Mouse (Mus musculus) E14TG2a.4 (cell line): ENCODE results near the gene Nos2.
"Not testable (repeated sequence)": the region's sequence is repeated elsewhere in the genome, so short reads cannot be mapped to it uniquely, and the experiment has no call there.

Experiments used
- H3K27me3 ChIP-seq: 2 replicates; pipeline ENCODE4 v1.6.1; 2014; ENCODE audit warnings: low read length, control low read depth; ENCODE audit not compliant: insufficient read depth
- H3K36me3 ChIP-seq: 2 replicates; pipeline ENCODE4 v1.6.1; 2014; ENCODE audit warnings: low read length, control low read depth; ENCODE audit not compliant: insufficient read depth
- H3K4me1 ChIP-seq: replicated peaks from 2 replicates; pipeline ENCODE4 v1.6.1; 2014; ENCODE audit warnings: low read depth, low read length, control low read depth
- H3K4me3 ChIP-seq: replicated peaks from 2 replicates; pipeline ENCODE4 v1.5.1; 2014; ENCODE audit warnings: mild to moderate bottlenecking, low read length
- H3K9me3 ChIP-seq: 2 replicates; pipeline ENCODE4 v1.6.1; 2014; ENCODE audit warnings: low read length, control low read depth
- CTCF ChIP-seq: conservative IDR thresholded peaks from 2 replicates; pipeline ENCODE4 v1.5.1; 2014; ENCODE audit warnings: low read length
- NANOG ChIP-seq: IDR thresholded peaks from 2 replicates; pipeline ENCODE4 v1.6.1; 2014; ENCODE audit warnings: borderline replicate concordance, low read length, mixed read lengths
- POU5F1 ChIP-seq: IDR thresholded peaks from 2 replicates; pipeline ENCODE4 v1.6.1; 2014; ENCODE audit warnings: low read length, borderline replicate concordance

The Nos2 gene

DNA sequence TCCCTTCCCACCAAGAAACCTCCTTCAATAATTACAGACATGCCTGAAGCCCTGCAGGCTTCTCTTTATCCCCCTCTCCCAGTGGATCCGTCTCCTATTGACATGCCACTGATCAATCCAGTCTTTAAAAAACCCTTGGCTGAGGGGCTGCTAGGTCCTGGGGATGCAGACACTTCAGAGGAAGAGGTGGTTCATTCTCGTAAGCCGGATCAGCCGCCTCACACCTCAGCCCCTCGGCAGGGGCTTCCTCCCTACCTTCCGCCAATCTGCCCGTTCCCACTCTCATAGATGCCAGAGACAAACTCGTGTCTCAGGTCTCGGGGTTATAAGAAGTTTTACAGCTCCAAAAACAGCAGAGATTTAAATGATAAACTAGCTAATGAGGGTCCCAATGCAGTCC is 69.5 kb downstream of the Nos2 start:
- peaks cover 6% of the 10 kb centered on the region for H3K36me3 ChIP-seq
- H3K4me3 ChIP-seq: no peak overlapping the region
- H3K9me3 ChIP-seq: peaks cover 60% of the 10 kb centered on the region
- no peaks in the 10 kb centered on the region for H3K27me3 ChIP-seq
- H3K4me1 ChIP-seq: 0 out of 2 replicates have a peak, but pooled peaks cover under 1% of the 10 kb centered on the region
- TF ChIP-seq POU5F1 (no peak), CTCF (no peak), NANOG (no peak)

DNA sequence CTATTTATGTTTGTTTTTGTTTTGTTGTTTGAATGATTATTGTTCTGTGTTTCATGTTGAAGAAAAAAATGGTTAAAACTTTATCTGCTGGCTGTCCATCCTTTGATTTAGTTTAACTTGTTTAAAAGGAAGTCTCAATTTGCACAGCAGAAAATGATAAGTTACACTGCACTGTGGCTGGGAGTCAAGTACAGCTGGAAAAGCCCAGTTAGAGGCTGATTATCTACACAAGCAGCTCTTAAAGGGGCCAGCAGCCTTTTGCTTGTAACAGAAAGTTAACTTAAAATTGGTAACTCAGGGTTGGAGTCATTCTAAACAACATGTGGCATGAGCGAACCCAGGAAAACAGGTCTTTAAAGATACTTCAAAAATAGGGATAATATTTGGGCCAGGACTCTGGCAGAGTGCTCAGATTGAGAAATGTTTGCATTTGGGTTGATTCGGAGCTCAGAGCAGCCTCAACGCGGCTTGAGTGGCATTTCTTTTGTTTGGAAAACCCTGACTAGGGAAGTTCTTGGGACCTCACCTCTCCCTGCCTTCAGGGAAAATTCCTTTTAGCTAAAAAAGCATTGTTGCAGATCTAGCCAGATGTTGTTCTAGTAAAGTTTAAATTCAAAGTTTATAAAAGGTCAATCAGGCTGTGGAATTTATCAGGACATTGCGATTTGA is 70.4 kb downstream of the Nos2 start:
- H3K4me3 ChIP-seq, H3K36me3 ChIP-seq, H3K27me3 ChIP-seq, H3K4me1 ChIP-seq: not testable (repeated sequence)
- peaks cover 69% of the 10 kb centered on the region for H3K9me3 ChIP-seq

DNA sequence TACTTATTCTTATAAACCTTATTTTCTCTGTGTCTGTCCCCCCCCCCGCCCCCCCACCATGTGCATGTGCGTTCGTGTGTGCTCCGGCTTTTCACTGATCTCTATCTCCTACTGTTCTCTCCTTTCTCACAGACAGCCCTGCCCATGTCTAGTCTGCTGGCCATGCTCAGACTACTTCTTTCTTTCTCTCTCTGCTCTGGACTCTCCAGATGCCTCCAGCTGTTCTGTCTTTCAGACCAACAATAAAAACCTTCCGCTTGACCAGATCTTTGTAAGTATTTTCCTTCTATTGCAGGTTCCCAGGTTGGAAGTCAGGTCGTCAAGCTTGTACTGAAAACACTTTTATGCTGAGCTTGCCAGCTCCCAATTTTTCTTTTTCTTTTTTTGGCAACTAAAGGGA is 78.5 kb downstream of the Nos2 start:
- Histone ChIP-seq H3K9me3 (peaks cover 43% of the 10 kb centered on the region), H3K27me3 (no peaks in the 10 kb centered on the region), H3K4me1 (peaks cover 48% of the 10 kb centered on the region), H3K36me3 (peaks cover 10% of the 10 kb centered on the region), H3K4me3 (no peak overlapping the region)
- no peak for TF ChIP-seq CTCF
- TF ChIP-seq NANOG: no peak
- TF ChIP-seq POU5F1: no peak

DNA sequence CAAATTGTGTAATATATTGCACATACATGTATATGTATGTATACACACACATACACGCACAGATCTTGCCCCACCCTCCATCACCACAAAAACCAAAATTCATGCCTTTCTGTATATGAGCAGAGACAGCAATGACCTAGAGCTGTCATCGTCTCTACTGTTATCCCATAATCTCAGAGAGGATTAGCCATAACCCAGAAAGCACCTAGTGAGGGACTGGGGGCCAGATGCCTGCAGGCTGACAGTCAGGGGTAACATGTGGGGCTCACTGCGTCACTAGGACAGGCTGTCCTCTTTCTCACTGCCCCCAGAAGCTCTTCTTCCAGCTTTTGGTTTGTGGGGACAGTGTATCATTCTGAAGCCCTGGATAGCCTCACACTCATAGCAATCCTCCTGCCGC is 81.3 kb downstream of the Nos2 start:
- H3K4me3 ChIP-seq: 0 out of 2 replicates have a peak overlapping the region, but pooled peaks have one; percentile 11
- H3K27me3 ChIP-seq: no peaks in the 10 kb centered on the region
- H3K4me1 ChIP-seq: peaks cover 75% of the 10 kb centered on the region
- peaks cover 19% of the 10 kb centered on the region for H3K9me3 ChIP-seq
- peaks cover 6% of the 10 kb centered on the region for H3K36me3 ChIP-seq
- TF ChIP-seq NANOG (no peak), CTCF (no peak), POU5F1 (no peak)

DNA sequence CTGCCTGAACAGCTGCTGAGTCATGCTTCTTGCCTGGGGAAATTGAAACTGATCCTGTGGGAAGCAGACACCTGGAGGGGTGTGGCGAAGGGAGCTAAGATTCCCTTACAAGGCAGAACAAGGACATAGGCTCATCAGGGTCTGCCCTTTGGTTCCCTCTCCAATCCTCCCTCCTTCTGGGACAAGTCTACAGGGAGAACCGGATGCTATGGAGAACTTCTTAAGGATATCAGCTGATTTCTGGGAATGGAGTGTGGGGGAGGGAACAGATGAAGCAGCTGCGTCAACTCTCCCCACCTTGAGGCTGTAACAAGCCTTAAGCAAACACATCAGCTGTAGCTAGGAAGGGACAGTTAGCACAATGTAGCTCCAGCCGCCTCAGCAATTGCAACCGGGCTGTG is 82.0 kb downstream of the Nos2 start:
- peaks cover 1% of the 10 kb centered on the region for H3K36me3 ChIP-seq
- H3K4me3 ChIP-seq: peak overlapping the region; percentile 32; the same call in 1 of the 2 replicates
- H3K27me3 ChIP-seq: no peaks in the 10 kb centered on the region
- H3K4me1 ChIP-seq: peaks cover 78% of the 10 kb centered on the region
- peaks cover 12% of the 10 kb centered on the region for H3K9me3 ChIP-seq
- no peak for TF ChIP-seq NANOG
- no peak for TF ChIP-seq POU5F1
- no peak for TF ChIP-seq CTCF

DNA sequence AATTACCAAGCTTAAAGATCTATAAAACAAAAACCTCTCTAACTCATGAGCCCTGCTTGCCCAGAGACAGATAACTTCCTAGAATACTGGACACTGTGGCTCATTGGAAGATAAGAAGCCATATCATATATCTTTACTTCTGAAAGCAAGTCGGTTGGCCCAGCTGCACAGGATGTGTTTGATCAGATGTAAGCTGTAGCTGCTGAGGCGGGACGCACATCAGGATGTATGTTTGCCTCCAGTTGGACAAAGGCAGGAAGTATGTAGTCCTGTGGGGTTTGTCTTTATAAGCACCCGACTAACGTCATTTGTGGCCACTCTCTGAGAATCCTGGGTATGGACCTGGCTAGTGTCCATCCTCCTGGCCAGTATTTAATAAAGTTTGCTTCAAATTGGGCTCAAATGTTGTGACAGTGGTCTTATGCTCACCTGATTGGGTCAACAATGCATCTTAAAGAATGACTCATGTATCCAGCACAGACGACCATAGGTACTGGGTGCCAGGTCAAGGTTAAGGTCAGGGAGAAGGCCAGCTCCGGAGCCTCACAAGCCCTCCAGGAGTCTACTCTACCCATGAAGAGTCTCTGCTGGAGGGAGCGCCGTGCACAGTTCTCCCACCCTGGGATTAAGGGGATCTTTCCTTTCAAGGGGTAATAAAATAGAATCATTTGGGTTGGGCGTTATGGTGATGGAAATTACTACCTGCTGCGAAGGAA is 82.6 kb downstream of the Nos2 start:
- TF ChIP-seq NANOG (peak; percentile 80), CTCF (no peak), POU5F1 (no peak)
- no peaks in the 10 kb centered on the region for H3K36me3 ChIP-seq
- H3K9me3 ChIP-seq: peaks cover 5% of the 10 kb centered on the region
- peaks cover 85% of the 10 kb centered on the region for H3K4me1 ChIP-seq
- no peaks in the 10 kb centered on the region for H3K27me3 ChIP-seq
- H3K4me3 ChIP-seq: peak overlapping the region; percentile 41; the same call in 1 of the 2 replicates

DNA sequence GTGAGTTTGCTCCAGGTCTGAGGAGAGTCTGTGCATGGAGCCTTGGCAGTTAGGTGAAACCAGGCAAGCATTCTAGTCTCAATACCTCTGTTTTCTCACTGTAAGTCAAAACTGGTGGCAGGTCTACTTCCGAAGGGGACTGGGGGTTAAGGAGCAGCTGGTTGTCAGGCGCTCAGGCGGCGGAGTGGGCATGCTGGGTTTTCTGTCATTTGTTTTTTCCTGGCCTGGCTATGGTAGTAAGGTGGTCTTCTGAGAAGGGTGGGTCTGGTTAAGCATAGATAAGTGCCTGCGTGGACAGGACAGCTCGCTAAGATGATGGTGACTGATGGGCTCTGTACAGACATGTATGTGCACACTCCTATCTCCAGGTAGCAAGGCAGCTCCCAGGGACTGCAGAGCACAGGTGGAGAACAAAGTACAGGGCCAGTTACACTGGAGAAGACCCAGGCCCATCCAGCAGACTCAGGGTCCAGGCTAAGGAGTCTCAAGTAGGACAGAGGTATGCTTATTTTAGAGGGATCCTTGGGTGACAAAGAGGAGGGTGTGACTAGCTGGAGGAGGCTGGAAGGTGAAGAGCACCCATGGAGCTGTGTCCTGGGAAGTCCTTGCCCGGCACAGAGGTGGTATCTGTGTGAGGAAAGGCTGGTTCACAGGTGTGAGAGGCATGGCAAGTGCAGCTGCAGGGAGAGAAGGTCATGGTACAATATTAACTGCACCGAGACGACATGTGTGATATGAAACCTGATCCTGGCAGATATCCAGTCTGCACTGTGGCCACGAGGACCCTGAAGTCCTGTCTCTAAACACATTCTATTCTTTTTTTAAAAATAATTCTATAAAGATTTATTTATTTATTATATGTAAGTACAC is 83.4 kb downstream of the Nos2 start:
- TF ChIP-seq POU5F1 (no peak), NANOG (no peak; the same call in 1 of the 2 replicates), CTCF (no peak)
- no peaks in the 10 kb centered on the region for H3K36me3 ChIP-seq
- no peaks in the 10 kb centered on the region for H3K27me3 ChIP-seq

More for the DNA sequence above, 83.4 kb downstream of the Nos2 start:
- no peaks in the 10 kb centered on the region for H3K9me3 ChIP-seq
- peaks cover 89% of the 10 kb centered on the region for H3K4me1 ChIP-seq
- H3K4me3 ChIP-seq: peak overlapping the region; percentile 41; the same call in 1 of the 2 replicates
